Mouse (Mus musculus) lung, adult 18-20 months (tissue): ENCODE data around the gene Crabp2.
"Not testable (repeated sequence)": the region's sequence is repeated elsewhere in the genome, so short reads cannot be mapped to it uniquely, and the experiment has no call there.

Source experiments
- DNase-seq, 2 experiments: peaks; one replicate each; pipeline ENCODE4 v3.0.0; 2022; ENCODE audit warnings: mixed read lengths in 2 of 2

Crabp2 gene

DNA sequence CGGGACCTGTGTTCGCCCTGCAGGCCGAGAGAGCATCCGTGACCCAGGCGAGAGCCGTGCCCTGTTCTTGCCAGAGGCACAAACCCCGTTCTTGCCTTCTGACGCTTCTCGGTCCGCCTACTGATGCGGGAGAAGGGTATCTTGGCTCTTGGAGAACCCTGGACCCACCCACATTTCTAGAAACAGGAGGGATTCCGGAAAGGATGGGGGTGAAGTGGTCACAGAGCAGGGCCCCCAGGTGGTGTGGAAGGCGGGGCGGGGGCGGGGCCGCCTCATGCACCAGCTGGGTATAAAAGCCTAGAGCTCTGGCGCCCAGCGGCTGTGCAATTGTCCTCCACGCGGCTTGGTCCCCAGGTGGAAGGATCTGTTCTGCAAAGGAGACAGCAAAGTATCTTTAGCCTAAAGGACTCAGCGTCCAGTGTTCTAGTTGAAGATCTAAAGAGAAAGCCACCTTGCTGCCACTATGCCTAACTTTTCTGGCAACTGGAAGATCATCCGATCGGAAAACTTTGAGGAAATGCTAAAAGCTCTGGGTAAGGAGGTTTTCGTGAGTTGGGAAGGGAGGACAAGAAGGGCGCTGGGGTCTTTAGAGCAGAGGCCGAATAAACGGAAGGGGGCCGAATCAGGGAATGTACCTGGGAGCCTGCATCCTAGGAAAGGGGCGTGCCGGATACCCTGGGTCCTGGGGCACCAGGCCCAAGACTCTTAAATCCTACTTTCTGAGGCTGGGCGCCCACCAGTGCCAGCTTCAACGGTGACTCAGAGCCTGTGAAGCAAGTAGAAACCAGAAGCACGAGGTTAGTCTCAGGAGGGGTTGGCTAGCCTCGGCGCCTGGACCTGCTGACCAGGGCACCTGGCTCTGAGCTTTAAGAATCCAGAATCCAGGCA is at the start of gene Crabp2:
Crabp2 (plus strand) TSS at position 289 of the 888 bp plus-strand sequence.
- DNase-seq: no peak

DNA sequence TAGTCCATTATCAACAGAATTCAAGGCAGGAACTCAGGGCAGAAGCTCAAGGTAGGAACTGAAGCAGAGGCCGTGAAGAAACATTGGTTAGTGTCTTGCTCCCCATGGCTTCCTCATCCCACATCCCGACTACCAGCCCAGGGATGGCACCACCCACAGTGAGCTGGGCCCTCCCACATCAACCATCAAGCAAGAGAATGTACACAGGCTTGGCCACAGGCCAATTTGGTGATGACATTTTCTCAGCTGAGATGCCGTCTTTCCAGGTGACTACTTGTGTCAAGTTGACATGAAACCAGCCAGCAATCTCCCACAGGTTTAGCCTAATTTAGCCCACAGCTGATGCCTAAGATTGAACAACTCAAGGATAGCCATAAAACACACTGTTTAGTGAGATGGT is 49.2 kb upstream of the Crabp2 start:
- no peak for DNase-seq

DNA sequence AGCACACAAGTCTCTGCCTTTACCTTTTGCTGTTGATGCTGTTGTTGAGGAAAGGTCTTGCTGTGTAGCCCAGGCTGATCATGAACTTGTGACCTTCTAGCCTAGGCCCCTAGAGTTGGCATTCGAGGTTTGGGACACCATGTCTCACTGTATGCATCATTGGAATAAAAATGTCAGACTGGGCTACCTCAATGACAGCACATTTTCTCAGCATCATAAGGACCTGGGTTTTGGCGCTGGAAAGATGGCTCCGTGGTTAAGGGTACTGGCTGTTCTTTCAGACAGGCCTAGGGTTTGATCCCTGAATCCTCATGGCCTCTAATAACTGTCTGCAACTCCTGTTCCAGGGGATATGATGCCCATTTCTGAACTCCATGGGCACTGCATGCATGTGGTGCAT is 48.7 kb upstream of the Crabp2 start:
- no peak for DNase-seq

DNA sequence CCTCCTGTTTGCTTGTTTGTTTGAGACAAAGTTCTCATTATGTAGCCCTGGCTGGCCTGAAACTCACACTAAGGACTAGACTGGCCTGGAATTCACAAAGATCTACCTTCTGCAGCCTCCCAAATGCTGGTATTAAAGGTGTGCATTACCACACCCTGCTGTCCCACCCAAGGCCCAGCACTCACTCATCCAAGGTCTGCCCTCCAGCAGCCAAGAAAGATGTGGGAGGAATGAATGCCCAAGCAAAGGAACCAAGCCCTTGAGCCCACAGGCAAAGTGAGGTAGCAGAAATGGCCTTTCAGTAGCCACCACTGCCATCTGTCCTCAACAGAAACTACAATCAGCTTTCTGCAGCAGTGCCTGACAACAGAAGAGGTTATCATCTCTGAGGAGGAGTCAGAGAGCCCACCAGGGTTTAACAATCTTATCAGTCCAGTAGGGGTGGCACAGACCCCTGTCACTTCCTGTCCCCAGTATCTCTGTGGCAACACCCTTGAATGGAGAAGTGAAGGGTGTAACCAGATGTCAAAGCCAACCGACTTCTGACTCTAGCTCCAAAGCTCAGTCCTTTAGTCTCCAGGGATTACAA is 47.3 kb upstream of the Crabp2 start:
- DNase-seq: no peak

DNA sequence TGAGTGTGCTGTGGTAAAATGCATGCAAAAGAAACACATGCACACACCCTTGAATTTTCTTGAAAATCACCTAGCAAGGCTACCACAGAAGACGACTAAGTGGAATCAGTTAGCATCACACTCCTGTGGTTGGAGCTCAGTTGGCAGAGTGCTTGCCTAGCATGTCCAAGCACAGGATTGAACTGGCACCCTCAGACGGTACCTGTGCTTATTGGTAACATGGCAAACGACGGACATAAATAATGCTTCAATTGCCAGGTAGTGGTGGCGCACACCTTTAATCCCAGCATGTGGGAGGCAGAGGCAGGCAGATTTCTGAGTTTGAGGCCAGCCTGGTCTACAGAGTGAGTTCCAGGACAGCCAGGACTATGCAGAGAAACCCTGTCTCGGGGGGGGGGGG is 46.5 kb upstream of the Crabp2 start:
- DNase-seq: not testable (repeated sequence)

DNA sequence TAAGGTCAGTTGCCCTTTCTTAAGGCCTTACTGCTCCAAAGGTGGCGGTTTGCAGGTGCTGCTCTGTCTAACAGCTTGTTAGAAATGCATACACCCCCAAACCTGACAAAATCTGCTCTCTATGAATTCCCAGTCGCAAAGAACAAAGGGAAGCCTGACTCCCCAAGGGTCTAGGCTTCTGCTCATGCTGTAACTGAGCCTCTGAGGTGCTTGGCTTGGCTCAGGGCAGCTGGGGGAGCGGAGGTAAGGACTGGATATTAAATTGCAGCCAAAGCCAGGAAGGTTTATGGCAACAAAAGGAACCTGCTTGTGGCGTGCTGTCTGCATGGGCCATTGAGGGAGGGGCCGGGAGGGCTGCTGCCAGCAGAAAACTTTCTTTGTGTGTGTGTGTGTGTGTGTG is 44.6 kb upstream of the Crabp2 start:
- DNase-seq: no peak

DNA sequence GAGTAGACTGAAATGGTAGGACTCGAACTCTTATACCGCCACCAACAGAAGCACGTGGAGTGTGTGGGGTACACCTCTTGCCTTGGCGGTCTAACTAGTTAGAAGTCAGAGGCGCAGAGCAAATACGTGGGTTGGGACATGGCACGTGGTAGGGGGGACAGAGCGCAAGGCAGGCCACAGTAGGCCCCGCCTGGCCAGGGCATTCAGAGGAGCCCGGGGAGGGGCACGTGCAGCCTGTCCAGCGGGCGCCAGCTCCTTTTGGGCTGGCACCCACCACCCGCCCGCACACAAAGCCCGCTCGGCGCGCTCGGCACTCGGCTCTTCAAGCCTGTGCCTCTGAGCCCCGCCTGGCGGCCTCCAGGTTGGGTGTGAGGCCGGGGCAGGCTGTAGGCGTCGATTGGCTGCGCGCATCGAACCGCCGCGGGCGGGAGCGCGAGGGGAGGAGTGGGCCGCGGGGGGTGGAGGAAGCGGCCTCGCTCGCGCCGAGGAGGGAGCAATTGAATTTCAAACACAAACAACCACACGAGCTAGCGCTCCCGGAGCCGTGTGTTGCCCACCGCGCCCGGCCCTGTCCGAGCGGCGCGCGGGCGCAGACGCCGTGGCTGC is 42.5 kb upstream of the Crabp2 start, which contains the start of gene Hdgf:
Hdgf (plus strand) TSS at position 442 of the 606 bp plus-strand sequence.
- peak; percentile 95 to 97 for DNase-seq

DNA sequence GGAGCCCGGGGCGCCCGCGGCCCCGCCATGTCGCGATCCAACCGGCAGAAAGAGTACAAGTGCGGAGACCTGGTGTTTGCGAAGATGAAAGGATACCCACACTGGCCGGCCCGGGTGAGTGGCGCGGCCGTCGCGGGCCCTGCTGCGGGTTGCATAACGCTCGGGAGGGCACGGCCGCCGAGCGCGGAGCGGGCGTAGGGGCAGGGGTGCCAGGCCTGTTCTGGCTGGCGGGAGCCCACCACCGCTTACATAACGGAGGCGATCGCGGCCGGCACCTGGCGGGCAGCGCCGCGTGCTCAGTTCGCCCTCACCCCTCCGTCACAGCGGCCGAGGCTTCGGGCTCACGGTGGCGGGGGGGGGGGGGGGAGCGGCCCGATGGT is 41.9 kb upstream of the Crabp2 start:
- DNase-seq: peak; percentile 36 to 44

DNA sequence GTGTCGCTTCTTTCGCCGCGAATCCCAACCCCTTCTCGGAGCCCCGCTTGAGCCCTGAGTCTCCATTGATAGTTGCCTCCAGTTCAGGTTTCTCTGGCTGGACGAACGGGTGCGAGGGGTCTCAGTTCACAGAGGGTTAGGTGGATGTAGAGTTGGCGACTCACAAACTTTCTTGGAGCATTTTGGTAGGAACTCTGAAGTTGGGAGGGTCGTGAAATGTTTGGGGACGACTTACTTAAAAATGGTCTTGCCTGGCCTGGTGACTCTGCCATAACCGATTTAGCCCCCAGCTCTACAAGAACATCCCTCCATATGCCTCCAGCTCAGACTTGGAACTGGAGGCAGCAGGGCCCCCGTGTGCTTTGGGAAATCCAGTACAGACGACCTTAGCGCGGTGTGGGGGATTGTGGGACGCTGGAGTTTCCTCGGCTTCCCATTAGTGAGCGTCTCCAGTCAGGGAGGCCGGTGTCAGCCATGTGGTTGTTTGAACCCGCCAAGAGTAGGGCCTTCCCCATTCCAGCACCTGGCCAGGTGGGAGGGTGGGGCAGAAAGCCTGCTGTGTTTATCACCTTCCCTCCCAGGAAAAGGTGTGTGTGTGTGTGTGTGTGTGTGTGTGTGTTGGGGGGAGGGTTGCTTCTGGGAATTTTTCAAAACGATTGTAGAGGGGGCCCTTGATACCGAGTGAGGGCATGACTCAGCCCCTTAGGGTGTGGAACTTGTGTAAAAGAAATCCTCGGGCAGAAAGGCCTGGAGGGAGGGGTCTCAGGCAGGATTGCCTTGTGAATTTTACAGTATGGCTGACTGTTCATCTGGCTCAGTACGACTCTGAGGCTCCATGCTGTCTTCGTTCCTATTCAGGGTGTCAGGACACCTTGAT is 41.2 kb upstream of the Crabp2 start:
- DNase-seq: peak; percentile 77 to 87

DNA sequence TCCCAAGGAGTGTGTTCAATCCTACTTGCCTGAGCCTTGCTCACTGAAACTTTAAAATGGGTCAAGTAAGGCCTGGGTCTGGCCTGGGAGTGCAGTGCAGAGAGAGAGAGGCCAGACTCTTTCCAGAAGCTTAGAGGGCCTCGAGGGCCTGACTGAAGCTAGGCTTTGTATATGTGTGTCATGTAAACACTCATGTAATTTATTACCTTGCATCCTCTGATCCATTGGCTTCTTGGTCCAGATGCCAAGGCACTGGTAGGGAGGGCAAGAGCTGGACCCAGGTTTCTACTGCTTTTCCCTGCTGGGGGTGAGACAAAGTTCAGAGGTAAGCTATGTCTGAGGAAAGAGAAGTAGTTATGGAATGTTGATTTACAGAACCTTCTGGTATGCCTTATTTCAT is 40.6 kb upstream of the Crabp2 start:
- DNase-seq: no peak

DNA sequence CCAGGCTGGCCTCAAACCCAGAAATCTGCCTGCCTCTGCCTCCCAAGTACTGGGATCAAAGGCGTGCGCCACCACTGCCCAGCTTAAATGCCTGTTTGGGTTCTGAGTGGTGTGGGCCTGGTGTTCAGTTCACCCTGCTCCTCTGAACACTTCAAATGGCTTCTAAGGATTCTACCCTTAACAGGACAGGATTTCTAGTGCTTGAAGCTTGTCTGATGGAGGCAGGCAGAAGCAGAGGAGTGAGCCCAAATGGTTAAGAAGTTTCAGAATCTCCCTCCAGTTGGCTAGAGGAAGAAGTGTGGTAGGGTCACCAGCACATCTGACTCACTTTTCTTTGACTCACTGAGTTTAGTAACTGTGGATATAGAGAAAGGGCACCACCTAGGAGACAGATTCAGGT is 39.1 kb upstream of the Crabp2 start:
- no peak for DNase-seq

DNA sequence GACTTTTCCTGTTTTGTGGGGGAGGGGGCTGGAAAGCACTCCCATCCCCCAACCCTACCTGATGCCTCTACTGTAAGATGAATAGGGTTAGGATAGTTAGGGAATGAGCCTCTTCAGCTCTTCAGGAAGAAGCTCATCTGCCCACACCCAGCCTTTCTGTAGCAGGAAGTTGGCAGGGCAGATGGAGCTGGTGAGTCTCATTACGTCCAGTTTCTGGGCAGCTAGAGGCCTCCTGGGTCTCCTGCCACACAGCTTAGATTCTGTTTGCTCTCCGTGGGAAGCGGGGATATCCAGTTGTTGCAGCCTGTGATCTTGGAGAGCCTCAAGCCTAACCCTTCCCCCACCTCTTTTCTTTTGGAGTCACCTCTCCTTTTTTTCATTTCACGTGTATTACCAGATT is 38.6 kb upstream of the Crabp2 start:
- peak; percentile 23 to 25 for DNase-seq

DNA sequence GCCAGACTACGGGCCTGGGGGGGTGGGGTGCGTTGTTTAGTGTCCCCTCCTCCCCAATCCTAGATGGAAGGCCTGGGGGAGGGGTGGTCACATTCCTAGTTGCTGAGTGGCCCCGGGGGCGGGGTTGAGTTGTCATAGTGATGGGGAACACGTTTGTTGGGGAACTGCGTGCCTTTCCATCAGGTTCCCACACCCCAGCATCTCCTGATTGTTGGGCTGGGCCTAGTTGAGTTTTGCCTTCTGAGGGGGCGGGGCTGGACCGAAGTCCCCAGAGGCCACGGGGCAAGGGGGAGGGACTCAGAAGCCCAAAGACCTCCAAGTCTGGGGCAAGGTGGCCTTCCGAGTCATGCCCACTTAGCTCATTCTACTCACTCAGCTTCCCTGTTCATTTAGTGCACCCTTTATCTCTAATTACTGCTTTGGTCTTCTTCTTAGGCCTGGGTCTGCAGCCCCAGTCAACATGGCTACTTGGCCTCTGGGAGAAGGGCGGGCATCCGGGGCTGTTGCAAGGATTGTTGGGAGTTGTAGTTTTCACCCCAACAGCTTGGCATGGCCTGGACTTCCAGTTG is 37.8 kb upstream of the Crabp2 start:
- peak; percentile 92 to 94 for DNase-seq

DNA sequence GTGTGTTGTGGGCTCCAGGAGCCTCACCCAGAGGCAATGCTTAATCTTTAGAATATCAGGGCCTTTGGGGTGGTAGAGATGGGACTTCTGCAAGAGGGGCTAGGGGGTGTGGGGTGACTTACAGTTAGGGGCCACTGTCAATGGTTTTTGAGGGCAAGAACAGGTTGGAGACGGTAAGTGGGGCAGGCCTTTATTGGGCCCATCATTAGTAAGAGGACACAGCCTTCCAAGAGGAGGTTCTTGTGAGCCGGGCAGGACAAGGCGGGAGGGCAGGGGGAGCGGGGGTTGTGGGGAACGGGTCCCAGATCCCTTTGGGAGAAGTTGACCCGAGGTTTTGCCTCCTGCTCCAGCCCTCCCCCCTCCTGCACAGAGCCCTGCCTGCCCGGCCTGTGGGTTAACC is 35.0 kb upstream of the Crabp2 start:
- DNase-seq: no peak

DNA sequence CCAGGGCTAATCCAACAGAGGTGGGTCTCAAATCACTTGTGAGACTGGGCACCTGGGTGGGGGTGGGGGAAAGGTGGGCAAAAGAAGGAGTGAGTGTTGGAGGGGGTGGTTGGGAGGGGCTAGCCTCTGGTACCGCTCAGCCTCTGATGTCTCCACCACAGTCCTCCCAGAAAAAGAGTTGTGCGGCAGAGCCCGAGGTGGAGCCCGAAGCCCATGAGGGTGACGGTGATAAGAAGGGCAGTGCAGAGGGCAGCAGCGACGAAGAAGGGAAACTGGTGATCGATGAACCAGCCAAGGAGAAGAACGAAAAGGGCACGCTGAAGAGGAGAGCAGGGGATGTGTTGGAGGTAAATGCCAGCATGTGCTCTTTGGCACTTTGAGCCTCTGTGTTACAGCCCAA is 34.6 kb upstream of the Crabp2 start:
- no peak for DNase-seq

DNA sequence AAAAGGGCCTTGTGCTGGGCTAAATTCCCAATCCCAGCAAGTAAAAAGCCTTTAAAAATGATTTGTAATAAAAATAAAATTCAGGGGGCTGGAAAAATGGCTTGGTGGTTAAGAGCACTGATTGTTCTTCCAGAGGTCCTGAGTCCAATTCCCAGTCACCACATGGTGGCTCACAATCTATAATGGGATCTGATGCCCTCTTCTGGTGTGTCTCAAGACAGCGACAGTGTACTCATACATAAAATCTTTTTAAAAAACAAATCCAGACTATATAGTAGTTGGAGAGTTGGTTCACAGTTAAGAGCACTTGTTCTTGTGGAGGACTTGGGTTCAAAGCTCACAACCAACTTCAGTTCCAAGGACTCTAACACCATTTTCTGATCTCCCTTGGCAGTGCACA is 31.5 kb upstream of the Crabp2 start:
- no peak for DNase-seq

DNA sequence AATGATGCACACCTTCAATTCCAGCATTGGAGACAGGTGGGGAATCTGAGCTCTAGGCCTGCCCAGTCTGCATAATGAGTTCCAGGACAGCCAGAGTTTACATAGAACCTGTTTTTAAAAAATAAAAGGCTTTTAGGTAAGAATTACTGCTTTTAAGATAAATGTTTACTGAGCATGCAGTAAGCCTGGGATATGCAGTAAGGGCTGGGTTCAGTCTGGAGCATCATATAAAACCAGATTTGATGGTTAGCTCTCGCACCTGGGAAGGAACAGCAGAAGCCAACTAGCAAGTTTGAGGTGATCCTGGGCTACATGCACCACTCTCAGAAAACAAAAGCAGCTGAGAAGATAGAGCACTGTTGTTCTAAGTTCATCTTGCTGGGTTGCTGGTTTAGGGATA is 29.9 kb upstream of the Crabp2 start:
- DNase-seq: no peak

DNA sequence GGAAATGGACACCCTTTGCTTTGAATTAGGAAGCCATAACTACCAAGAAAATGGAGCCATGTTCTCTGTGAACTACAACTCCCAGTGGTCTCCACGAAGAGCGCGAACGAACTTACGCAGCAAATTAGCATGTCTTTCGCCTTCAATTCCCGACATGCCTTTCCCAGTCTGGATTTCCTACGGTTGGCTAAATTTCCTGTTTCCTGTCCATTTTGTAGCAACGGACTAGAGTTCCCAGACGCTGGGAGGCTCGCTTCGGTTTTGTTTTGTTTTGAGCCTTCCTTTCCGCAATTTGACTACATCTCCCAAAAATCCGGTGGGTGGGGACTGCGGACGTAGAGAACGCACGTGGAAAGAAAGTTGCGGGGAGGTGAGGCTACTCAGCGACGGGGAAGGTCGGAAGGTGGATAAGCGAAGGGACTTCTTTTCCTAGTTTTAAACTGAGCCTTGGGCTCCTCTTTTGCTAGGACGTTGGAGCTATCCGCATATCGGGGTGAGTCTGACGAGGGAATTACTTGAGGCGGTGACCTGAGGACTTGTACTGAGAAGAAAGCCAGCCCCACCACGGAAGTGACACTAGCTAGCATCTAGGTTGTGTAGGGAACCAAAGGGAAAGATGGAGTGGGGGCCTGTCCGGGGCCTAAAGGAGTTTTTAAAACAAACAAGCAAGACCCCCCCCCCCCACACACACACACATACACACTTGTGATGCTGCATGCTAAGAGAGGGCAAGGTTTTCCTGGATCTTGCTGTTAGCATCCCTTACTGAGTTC is 28.9 kb upstream of the Crabp2 start, which contains the start of gene Mrpl24:
Mrpl24 (plus strand) TSS at position 171 of the 773 bp plus-strand sequence.
- DNase-seq: peak; percentile 86 to 90

DNA sequence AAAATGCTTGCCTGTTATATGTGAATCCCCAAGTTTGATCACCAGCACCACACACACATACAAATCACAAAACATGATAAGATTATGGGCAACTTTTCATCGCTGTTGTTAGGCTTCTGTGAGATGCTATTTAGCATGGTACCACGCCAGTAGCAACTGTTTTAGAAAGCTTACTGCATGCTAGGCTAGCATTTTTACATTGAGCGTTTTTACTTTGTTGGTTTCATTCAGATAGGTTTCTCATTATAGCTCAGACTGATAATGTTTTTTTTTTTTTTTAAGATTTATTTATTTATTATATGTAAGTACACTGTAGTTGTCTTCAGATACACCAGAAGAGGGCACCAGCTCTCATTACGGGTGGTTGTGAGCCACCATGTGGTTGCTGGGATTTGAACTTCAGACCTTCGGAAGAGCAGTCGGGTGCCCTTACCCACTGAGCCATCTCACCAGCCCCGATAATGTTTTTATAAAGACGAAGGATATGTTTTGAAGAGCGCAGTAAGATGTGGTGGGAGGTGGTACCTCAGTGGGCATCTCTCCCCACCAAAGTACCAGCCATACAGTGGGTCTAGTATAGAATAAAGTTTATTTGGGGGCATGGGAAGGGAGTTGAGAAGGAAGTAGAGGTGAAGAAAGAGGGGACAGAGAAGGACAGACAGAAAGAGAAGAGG is 28.1 kb upstream of the Crabp2 start:
- no peak for DNase-seq

DNA sequence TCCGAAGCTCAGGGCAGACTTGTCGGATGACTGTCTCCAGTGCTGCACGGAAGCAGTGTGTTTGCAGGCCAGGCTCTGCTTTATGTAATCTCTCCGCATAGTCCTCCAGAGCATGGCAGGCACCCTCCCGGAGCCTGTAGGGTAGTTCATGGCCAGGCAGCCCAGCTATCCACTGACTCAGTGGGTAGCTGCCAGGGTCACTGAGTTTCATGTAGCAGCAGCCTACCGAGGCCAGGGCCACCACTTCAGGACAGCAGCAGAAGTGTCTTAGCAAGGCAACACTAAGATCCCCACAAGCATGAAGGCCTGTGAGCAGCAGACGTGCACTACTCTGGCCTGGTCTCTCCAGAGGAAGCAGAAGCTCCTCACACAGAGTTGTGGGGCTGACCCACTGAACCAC is 23.5 kb upstream of the Crabp2 start:
- DNase-seq: no peak

DNA sequence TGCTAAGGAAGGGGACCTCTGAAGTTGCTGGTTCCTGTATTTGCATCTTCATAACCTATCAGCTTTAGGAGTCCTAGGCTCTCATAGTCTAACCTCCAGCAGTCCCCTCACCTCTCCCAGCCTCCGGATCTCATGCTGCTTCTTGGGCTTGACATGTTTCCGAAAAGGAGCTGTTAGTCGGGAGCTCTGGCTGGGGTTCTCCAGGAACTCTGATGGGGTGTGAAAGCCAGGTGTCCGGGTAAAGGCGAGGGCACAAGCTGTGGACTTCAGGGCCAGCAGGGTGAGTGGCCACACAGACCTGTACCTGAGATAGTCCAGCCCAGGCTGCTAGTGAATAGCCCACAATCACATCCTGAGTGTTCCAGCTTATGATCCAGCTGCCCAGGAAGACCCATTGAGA is 21.0 kb upstream of the Crabp2 start:
- DNase-seq: no peak
